Mouse (Mus musculus): ENCODE measurements around the gene Add3. TPM values are rescaled to one million over a fixed set of nuclear protein-coding genes. Genes with fewer than 3 reads are reported as not detected.

Gene Add3
- polyA plus RNA-seq, 1 experiment from 2014 or later = 98.7 TPM

GRCm38 (mm10) chr19:53256991-53257594 lies 116.8 kb downstream of the Add3 start:
- Histone ChIP-seq H3K4me3 (no peak overlapping the region), H3K27me3 (no peaks in the 10 kb centered on the region), H3K4me2 (no peak overlapping the region), H3K9ac (no peak overlapping the region), H3K27ac (no peak overlapping the region), H3K4me1 (no peaks in the 10 kb centered on the region), H3K36me3 (no peaks in the 10 kb centered on the region), H3K9me3 (no peaks in the 10 kb centered on the region)
- WGBS = 82% methylated on average over 7 of the region's 7 CpGs
- no peak for ATAC-seq (ENCODE audit: insufficient number of reproducible peaks, low FRiP score, low TSS enrichment, low read depth)

- ATAC-seq (ENCODE audit: insufficient number of reproducible peaks, low FRiP score, low TSS enrichment, low read depth) = no peak
- no peaks in the 10 kb centered on the region for H3K9me3 ChIP-seq
- WGBS = 88% methylated on average over 15 of the region's 15 CpGs
These were observed 117.7 kb downstream of the Add3 start for GRCm38 (mm10) chr19:53257631-53258560.

GRCm38 (mm10) chr19:53258740-53259506 lies 118.7 kb downstream of the Add3 start:
- ATAC-seq (ENCODE audit: insufficient number of reproducible peaks, low FRiP score, low TSS enrichment, low read depth) = no peak

More at GRCm38 (mm10) chr19:53257631-53258560, 117.7 kb downstream of the Add3 start:
- no peaks in the 10 kb centered on the region for H3K27me3 ChIP-seq
- H3K36me3 ChIP-seq = no peaks in the 10 kb centered on the region
- H3K4me3 ChIP-seq = no peak overlapping the region
- H3K4me2 ChIP-seq = no peak overlapping the region
- no peaks in the 10 kb centered on the region for H3K4me1 ChIP-seq
- H3K27ac ChIP-seq = no peak overlapping the region
- H3K9ac ChIP-seq = no peak overlapping the region

DNA sequence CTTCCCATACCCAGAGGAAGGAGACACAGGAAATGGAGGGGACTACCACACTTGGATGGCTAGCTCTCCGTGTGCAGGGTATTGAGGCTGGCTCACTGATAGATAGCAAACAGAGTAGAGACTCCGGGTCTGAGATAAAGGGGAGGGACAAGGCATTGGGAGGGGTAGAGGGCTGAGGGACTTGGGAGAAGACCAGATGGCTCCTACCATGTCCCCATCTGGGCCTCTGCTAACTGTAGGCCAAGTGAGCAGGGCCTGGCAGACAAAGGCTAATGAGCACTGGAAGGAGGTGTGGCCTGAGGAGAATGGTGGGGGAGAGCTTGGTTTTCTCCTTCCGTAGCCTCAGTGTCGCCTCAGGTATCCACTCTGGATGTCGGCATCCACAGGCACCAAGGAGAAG lies 119.3 kb downstream of the Add3 start:
- 78% methylated on average over 5 of the region's 5 CpGs for WGBS
- H3K4me3 ChIP-seq = no peak overlapping the region
- H3K36me3 ChIP-seq = no peaks in the 10 kb centered on the region
- no peak overlapping the region for H3K27ac ChIP-seq
- H3K4me1 ChIP-seq = peaks cover 8% of the 10 kb centered on the region
- no peak overlapping the region for H3K9ac ChIP-seq
- H3K27me3 ChIP-seq = no peaks in the 10 kb centered on the region
- no peak for ATAC-seq (ENCODE audit: insufficient number of reproducible peaks, low FRiP score, low TSS enrichment, low read depth)
- H3K9me3 ChIP-seq = no peaks in the 10 kb centered on the region
- H3K4me2 ChIP-seq = no peak overlapping the region

More at GRCm38 (mm10) chr19:53258740-53259506, 118.7 kb downstream of the Add3 start:
- H3K4me1 ChIP-seq = peaks cover 4% of the 10 kb centered on the region
- H3K9ac ChIP-seq = no peak overlapping the region
- no peaks in the 10 kb centered on the region for H3K36me3 ChIP-seq
- H3K4me3 ChIP-seq = no peak overlapping the region
- no peak overlapping the region for H3K27ac ChIP-seq
- H3K9me3 ChIP-seq = no peaks in the 10 kb centered on the region
- no peaks in the 10 kb centered on the region for H3K27me3 ChIP-seq
- 82% methylated on average over 13 of the region's 13 CpGs for WGBS
- H3K4me2 ChIP-seq = no peak overlapping the region

- H3K4me1 ChIP-seq = peaks cover 8% of the 10 kb centered on the region
- H3K9me3 ChIP-seq = no peaks in the 10 kb centered on the region
- WGBS = 65% methylated on average over 10 of the region's 10 CpGs
- no peak overlapping the region for H3K4me3 ChIP-seq
- H3K27me3 ChIP-seq = no peaks in the 10 kb centered on the region
- no peaks in the 10 kb centered on the region for H3K36me3 ChIP-seq
- no peak overlapping the region for H3K27ac ChIP-seq
- H3K9ac ChIP-seq = no peak overlapping the region
- no peak for ATAC-seq (ENCODE audit: insufficient number of reproducible peaks, low FRiP score, low TSS enrichment, low read depth)
- H3K4me2 ChIP-seq = no peak overlapping the region
These were observed 120.0 kb downstream of the Add3 start for GRCm38 (mm10) chr19:53260261-53260660.

- no peak overlapping the region for H3K4me3 ChIP-seq
- no peak for ATAC-seq (ENCODE audit: insufficient number of reproducible peaks, low FRiP score, low TSS enrichment, low read depth)
- WGBS = 88% methylated on average over 4 of the region's 4 CpGs
These were observed 120.6 kb downstream of the Add3 start for GRCm38 (mm10) chr19:53260828-53261227.

DNA sequence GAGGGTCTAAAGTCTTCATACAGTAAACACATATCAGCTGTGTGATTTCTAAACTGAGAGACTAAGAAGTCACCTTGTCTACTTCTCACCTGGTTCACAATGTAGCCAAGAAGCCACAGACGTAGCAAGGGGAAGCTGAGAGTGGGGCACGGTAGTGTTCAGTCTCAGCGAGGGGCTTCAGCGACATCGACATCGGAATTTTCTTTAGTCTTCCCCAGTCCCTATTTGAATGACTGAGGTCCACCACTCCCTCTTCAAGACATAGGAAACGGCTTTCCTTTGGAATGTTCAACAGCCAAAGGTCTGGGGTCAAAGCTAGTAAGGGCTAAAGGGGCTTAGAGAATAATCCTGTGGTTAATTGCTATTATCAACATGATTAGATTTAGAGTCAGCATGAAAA lies 121.8 kb downstream of the Add3 start:
- ATAC-seq (ENCODE audit: insufficient number of reproducible peaks, low FRiP score, low TSS enrichment, low read depth) = no peak
- H3K4me1 ChIP-seq = peaks cover 8% of the 10 kb centered on the region
- H3K9ac ChIP-seq = no peak overlapping the region
- H3K9me3 ChIP-seq = no peaks in the 10 kb centered on the region
- no peaks in the 10 kb centered on the region for H3K27me3 ChIP-seq
- 88% methylated on average over 7 of the region's 7 CpGs for WGBS
- H3K4me3 ChIP-seq = no peak overlapping the region
- H3K4me2 ChIP-seq = no peak overlapping the region
- H3K27ac ChIP-seq = no peak overlapping the region
- H3K36me3 ChIP-seq = no peaks in the 10 kb centered on the region

More at GRCm38 (mm10) chr19:53260828-53261227, 120.6 kb downstream of the Add3 start:
- Histone ChIP-seq H3K9ac (no peak overlapping the region), H3K4me2 (no peak overlapping the region), H3K9me3 (no peaks in the 10 kb centered on the region), H3K36me3 (no peaks in the 10 kb centered on the region), H3K27me3 (no peaks in the 10 kb centered on the region), H3K27ac (no peak overlapping the region), H3K4me1 (peaks cover 8% of the 10 kb centered on the region)

- no peak for ATAC-seq (ENCODE audit: insufficient number of reproducible peaks, low FRiP score, low TSS enrichment, low read depth)
- 41% methylated on average over 22 of the region's 23 CpGs for WGBS
These were observed 123.9 kb downstream of the Add3 start for GRCm38 (mm10) chr19:53263859-53264733.

GRCm38 (mm10) chr19:53264821-53265727 lies 124.8 kb downstream of the Add3 start:
- H3K36me3 ChIP-seq = no peaks in the 10 kb centered on the region
- H3K27me3 ChIP-seq = no peaks in the 10 kb centered on the region
- no peak overlapping the region for H3K27ac ChIP-seq
- H3K9me3 ChIP-seq = no peaks in the 10 kb centered on the region
- H3K4me1 ChIP-seq = peaks cover 8% of the 10 kb centered on the region
- H3K4me3 ChIP-seq = no peak overlapping the region
- H3K4me2 ChIP-seq = no peak overlapping the region
- ATAC-seq (ENCODE audit: insufficient number of reproducible peaks, low FRiP score, low TSS enrichment, low read depth) = no peak
- 52% methylated on average over 12 of the region's 12 CpGs for WGBS
- no peak overlapping the region for H3K9ac ChIP-seq

More at GRCm38 (mm10) chr19:53263859-53264733, 123.9 kb downstream of the Add3 start:
- Histone ChIP-seq H3K4me1 (peaks cover 8% of the 10 kb centered on the region), H3K4me3 (no peak overlapping the region), H3K36me3 (no peaks in the 10 kb centered on the region), H3K27ac (no peak overlapping the region), H3K4me2 (no peak overlapping the region; the same call in 1 of the 2 replicates), H3K9ac (no peak overlapping the region), H3K27me3 (no peaks in the 10 kb centered on the region), H3K9me3 (no peaks in the 10 kb centered on the region)

DNA sequence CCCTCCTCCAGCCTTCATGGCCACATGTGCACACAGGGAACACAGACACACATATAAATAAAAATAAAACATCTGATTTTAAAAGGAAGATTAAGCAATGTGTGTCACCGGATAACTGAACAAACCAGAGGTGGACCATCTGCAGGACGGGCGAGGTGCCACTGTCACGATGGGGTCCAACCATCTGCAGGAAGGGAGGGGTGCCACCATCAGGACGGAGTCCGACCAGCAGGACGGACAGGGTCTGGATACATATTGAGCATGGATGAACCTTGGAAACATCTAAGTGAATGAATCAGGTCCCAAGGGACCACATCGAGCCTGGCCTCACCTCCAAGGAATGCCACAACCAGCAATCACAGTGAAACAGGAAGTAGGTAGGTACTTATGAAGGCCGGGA lies 127.1 kb downstream of the Add3 start:
- Histone ChIP-seq H3K36me3 (no peaks in the 10 kb centered on the region), H3K4me1 (peaks cover 8% of the 10 kb centered on the region), H3K4me3 (no peak overlapping the region), H3K27me3 (no peaks in the 10 kb centered on the region), H3K27ac (no peak overlapping the region), H3K9me3 (no peaks in the 10 kb centered on the region), H3K4me2 (no peak overlapping the region), H3K9ac (no peak overlapping the region)
- 89% methylated on average over 9 of the region's 9 CpGs for WGBS
- ATAC-seq (ENCODE audit: insufficient number of reproducible peaks, low FRiP score, low TSS enrichment, low read depth) = no peak

All from limb, embryonic 15.5 days (tissue).